Mouse (Mus musculus) adrenal gland, postnatal 4 days (tissue): ENCODE measurements around the gene Arhgef38. TPM values are rescaled to one million over a fixed set of nuclear protein-coding genes. Genes with fewer than 3 reads are reported as not detected.
A peak's percentile ranks its signal among the peaks of the same experiment; 100 is the strongest.

Experiments
- DNase-seq, 2 experiments: peaks; one replicate each; pipeline ENCODE4 v3.0.0; 2021 to 2022; ENCODE audit warnings: low spot score in 2 of 2, mixed read lengths in 2 of 2
- long read RNA-seq, 2 experiments: library from polyadenylated mRNA; stranded (forward); transcript quantifications; one replicate each; pipeline ENCODE4 v2.0.0; 2021
- total RNA-seq, 2 experiments: library from RNA; stranded (reverse); gene quantifications; 2 replicates each; pipeline ENCODE4 v1.2.3; 2021

Gene Arhgef38
- 1 to 10 TPM in 1 of 2 experiments, under 1 TPM in 1; 0.20 to 2.3 TPM for total RNA-seq
- long read RNA-seq, experiment 1, result 0 reads
- long read RNA-seq, experiment 2, result 0 reads

DNA sequence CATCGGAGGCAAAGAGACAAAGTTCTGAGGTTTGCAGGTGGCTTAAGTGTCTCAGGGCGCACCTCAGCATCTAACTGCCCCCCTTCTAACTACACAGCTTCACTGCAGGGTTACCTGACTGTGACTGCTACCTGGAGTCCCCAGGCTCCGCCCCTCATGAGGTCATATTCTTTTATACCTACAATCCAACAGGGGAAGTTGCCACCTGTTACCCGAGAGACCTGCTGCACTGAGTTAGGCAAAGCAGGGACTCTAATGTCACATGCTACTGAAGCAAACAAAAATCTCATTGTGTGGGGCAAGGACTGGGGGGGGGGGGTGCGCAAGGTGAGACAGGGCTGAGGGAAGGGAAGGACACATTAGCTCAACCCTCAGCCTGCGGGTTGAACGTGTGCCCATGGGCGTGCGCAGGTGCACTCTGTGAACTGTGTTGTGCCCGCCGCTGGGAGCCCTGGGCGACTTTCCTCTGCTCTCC lies at the start of gene Arhgef38:
Arhgef38 (minus strand) TSS at position 129 of the 475 bp plus-strand sequence.
- DNase-seq, result no peak

- DNase-seq, result peak; percentile 52 to 70
Measured at GRCm38 (mm10) chr3:133271887-133272286, 37.1 kb upstream of the Arhgef38 start.

- no peak for DNase-seq
Measured at GRCm38 (mm10) chr3:133258860-133259259, 24.1 kb upstream of the Arhgef38 start.

DNA sequence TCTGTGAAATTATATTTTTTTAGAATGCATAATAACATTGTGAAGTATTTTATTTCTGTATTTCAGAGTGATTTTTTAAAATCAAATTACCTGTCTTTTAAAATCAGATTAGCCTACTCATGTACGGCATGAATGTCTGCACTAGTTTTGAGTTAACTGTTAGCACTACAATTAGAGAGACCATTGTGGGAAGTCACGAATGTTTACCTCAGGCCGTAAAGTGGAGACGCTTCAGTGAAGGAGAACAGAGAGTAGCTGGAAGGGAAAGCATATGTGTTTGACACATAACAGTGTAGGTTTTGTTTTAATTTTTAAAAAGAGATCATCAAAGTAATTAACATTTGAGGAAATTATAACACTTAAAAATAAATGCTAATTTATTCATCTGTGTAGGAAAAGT lies 21.1 kb upstream of the Arhgef38 start:
- no peak for DNase-seq

- no peak for DNase-seq
Measured at GRCm38 (mm10) chr3:133244027-133244426, 9.3 kb upstream of the Arhgef38 start.

- no peak for DNase-seq
Measured at GRCm38 (mm10) chr3:133241916-133242315, 7.2 kb upstream of the Arhgef38 start.

DNA sequence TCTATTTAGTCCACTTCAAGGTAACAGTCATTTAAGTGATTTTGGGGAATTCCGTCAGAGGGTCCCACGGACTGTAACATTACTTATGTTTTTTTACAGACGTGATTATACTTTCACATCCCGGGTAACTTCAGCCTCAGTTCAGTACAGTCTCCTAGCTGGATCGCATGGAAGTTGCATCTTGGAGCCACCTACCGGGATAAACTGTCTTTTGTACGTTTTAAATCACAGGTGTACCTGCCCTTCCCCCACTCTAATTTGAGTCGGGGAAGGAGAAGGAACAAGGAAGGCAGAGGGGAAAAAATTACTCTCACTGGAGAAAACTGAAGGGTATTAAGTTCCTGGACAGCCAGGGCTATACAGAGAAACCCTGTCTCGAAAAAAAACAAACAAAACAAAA lies 756 bp downstream of the Arhgef38 start:
- no peak for DNase-seq

DNA sequence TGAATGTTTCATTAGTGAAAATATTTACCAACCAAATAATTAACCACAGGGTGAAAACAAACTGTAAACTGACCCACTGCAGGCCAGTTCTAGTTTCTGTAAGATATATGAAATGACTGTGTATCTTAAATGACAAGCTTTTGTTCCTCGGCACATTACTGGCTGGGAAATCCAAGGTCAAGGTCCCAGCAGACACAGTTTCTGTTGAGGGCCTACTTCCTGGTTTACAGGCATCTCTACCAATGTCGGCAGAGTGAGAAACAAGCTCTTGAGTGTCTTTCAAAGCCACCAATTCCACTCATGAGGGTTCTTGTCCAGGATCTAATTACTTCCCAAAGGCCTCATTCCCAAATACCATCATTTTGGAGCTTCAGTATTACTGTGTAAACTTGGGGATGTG lies 4.3 kb downstream of the Arhgef38 start:
- DNase-seq, result no peak

- no peak for DNase-seq
Measured at GRCm38 (mm10) chr3:133229594-133229993, 5.2 kb downstream of the Arhgef38 start.

- DNase-seq, result no peak
Measured at GRCm38 (mm10) chr3:133227258-133228012, 7.3 kb downstream of the Arhgef38 start.

- no peak for DNase-seq
Measured at GRCm38 (mm10) chr3:133218501-133218900, 16.2 kb downstream of the Arhgef38 start.

GRCm38 (mm10) chr3:133215198-133215819 lies 19.4 kb downstream of the Arhgef38 start:
- DNase-seq, result no peak

GRCm38 (mm10) chr3:133213434-133214114 lies 21.2 kb downstream of the Arhgef38 start:
- no peak for DNase-seq

- DNase-seq, result no peak
Measured at GRCm38 (mm10) chr3:133211324-133211723, 23.4 kb downstream of the Arhgef38 start.

DNA sequence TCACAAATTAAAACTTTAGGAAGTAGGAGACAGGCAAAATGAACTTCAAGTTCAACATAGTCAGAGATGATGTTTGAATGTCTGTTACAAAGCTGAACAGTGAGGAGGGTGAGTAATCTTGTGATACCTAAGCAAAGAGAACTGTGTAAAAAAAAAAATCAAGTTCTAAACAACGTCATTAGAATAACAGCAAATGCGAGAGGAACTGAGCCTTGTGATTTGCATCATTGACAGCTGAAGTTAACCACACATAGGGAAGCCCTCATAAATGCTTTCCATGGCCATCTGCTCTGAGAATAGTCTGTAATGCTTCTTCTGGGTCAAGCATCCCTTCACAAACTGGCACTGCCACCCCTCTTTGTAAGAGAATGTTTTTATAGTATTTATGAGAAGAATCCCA lies 31.0 kb downstream of the Arhgef38 start:
- no peak for DNase-seq

DNA sequence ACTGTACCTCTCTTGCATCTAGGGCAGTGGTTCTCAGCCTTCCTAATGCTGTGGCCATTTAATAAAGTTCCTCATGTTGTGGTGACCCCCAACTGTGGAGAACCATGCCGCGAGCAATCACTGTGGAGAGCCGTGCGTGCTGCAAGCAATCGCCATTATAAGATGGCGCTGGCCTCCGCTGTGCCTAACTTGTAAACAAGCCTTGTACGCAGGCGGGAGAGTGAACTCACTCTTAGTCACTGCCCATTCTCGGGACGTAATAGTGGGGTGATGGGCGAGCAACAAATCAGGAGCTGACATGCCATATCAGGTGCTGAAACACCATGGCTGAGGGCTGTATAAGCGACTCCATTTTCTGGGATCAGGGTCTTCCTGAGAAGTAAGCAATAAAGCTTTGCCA lies 32.6 kb downstream of the Arhgef38 start:
- DNase-seq, result no peak

DNA sequence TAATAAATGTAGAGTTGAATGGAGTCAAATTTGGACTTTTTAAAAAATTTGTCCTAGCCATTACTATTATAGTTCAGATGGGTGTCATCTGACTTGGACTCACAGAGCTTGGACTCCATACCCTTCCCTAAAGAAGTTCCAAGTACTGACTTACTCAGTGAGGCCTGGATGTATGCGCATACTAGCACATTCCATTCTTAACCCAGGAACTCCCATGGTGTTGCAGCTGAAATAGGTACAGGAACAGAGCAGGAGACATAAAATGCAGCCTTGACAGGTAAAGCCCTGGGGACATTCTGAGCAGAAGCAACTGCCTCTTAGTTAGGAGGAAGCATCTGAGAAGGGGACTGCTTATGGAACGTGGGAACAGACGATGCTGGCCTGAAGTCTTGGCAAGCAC lies 45.8 kb downstream of the Arhgef38 start:
- no peak for DNase-seq

DNA sequence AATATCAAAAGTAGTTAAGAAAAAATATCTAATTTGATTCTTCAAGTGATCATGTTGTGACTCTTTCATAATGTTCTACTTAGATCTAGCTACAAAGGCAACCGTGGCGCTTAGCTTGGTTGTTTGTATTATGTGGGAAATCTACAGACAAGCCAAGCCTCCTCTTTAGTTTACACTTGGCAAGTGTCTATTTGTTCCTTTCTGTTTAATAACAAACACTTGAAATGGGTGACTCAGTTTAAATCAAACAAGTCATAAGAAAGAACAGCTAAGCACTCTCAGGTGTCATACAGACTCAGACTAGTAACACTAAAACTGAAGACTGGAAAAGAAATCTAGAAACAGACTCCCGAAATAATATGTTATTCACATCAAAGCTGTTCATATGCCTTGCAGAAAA lies 47.2 kb downstream of the Arhgef38 start:
- no peak for DNase-seq

GRCm38 (mm10) chr3:133176033-133176750 lies 58.6 kb downstream of the Arhgef38 start:
- no peak for DNase-seq

DNA sequence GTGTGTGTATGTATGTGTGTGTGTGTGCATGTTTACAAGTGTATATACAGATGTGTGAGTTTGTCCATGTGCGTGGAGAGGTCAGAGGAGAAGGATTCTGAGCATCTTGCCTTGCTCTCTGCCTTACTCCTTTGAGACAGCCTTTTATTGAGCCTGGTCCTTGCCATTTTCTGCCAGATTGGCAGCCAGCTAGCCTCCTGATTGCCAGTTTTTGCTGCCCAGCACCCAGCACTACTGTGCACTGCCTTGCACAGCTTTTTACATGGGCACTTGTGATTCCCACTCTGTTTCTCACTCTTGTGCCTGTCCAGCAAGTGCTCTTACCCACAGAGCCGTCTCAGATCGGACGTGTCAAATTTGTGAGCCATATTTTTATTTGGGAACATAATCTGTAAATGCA lies 62.5 kb downstream of the Arhgef38 start:
- DNase-seq, result no peak

GRCm38 (mm10) chr3:133169737-133170136 lies 65.0 kb downstream of the Arhgef38 start:
- DNase-seq, result no peak
